Mouse (Mus musculus) kidney, embryonic 15.5 days (tissue): ENCODE measurements around the gene Cchcr1. TPM values are rescaled to one million over a fixed set of nuclear protein-coding genes. Genes with fewer than 3 reads are reported as not detected.

Source experiments
- ATAC-seq: fragments of 200-750 bp; cut with Nextera tagmentation; replicated peaks from 2 replicates; pipeline ENCODE4 v1.8.0; 2017; ENCODE audit warnings: moderate TSS enrichment; ENCODE audit not compliant: low FRiP score
- H3K27ac ChIP-seq: fragments of 300-500 bp; sonication (generic); 2 replicates; pipeline ENCODE4 v1.5.1; 2015; ENCODE audit warnings: mild to moderate bottlenecking, inconsistent platforms
- H3K27me3 ChIP-seq: fragments of 300-500 bp; sonication (generic); 2 replicates; pipeline ENCODE4 v1.6.1; 2015; ENCODE audit warnings: inconsistent platforms
- H3K36me3 ChIP-seq: fragments of 300-500 bp; sonication (generic); 2 replicates; pipeline ENCODE4 v1.6.1; 2015; ENCODE audit warnings: inconsistent platforms
- H3K4me1 ChIP-seq: fragments of 300-500 bp; sonication (generic); 2 replicates; pipeline ENCODE4 v1.6.1; 2015; ENCODE audit warnings: inconsistent platforms
- H3K4me2 ChIP-seq: fragments of 300-500 bp; sonication (generic); 2 replicates; pipeline ENCODE4 v1.6.1; 2015; ENCODE audit warnings: moderate library complexity, mild to moderate bottlenecking, inconsistent platforms
- H3K4me3 ChIP-seq: fragments of 300-500 bp; sonication (generic); replicated peaks from 2 replicates; pipeline ENCODE4 v1.5.1; 2015; ENCODE audit warnings: mild to moderate bottlenecking, inconsistent platforms
- H3K9ac ChIP-seq: fragments of 300-500 bp; sonication (generic); 2 replicates; pipeline ENCODE4 v1.6.1; 2015; ENCODE audit warnings: mild to moderate bottlenecking, inconsistent platforms
- H3K9me3 ChIP-seq: fragments of 300-500 bp; sonication (generic); replicated peaks from 2 replicates; pipeline ENCODE4 v1.6.1; 2016; ENCODE audit warnings: inconsistent platforms
- WGBS: fragments of 180-500 bp; shearing (Covaris S2); methylation state at CpG from one replicate; pipeline ENCODE4 v1.1.7; 2015; ENCODE audit warnings: mixed read lengths; 5-methylcytosine and 5-hydroxymethylcytosine counted together
- polyA plus RNA-seq: library from polyadenylated mRNA; unstranded; fragments of >200 nt; fragmentation: Nextera tagmentation; extraction: Ambion mirVana; gene quantifications from 2 replicates; pipeline ENCODE4 v1.2.1, GENCODE M21; 2015

Gene Cchcr1
- polyA plus RNA-seq, 1 experiment from 2014 or later = 21.7 TPM

- Histone ChIP-seq H3K27ac (no peak overlapping the region), H3K4me3 (no peak overlapping the region), H3K36me3 (no peaks in the 10 kb centered on the region), H3K27me3 (no peaks in the 10 kb centered on the region), H3K4me1 (peaks cover 4% of the 10 kb centered on the region; the same call in 1 of the 2 replicates), H3K9ac (no peak overlapping the region), H3K4me2 (no peak overlapping the region), H3K9me3 (no peaks in the 10 kb centered on the region)
- ATAC-seq = no peak
- WGBS = 59% methylated on average over 8 of the region's 8 CpGs
These were observed 41.3 kb downstream of the Cchcr1 start for GRCm38 (mm10) chr17:35558216-35558615.

DNA sequence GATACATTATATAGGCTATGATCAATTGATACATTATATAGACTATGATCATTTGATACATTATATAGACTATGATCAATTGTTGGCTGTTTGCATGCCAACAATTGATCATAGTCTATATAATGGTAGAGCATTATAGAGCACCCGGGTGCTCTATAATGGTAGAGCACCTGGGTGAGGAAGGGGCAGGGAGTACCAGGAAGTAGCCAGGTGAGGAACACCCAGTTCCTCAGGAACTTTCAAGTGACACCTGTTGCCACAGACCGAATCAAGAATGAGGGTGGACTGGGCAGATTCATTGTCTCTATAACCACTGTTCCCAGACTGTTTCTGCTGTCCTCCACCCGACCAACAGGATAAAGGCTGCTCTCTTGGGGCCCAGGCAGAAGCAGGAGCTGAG is 50.2 kb downstream of the Cchcr1 start, which contains the start of gene 2300002M23Rik:
Gene 2300002M23Rik (plus strand): TSS at position 301 of the 400 bp plus-strand sequence.
- no peaks in the 10 kb centered on the region for H3K36me3 ChIP-seq
- no peak within 1 kb of the TSS for H3K27ac ChIP-seq
- no peak within 1 kb of the TSS for H3K4me3 ChIP-seq
- peaks cover 37% of the 10 kb centered on the region for H3K27me3 ChIP-seq
- no peaks in the 10 kb centered on the region for H3K9me3 ChIP-seq
- peaks cover 9% of the 10 kb centered on the region for H3K4me1 ChIP-seq
- ATAC-seq = no peak
- no peak within 1 kb of the TSS for H3K4me2 ChIP-seq
- H3K9ac ChIP-seq = no peak within 1 kb of the TSS
- WGBS = 65% methylated on average over 3 of the region's 3 CpGs

DNA sequence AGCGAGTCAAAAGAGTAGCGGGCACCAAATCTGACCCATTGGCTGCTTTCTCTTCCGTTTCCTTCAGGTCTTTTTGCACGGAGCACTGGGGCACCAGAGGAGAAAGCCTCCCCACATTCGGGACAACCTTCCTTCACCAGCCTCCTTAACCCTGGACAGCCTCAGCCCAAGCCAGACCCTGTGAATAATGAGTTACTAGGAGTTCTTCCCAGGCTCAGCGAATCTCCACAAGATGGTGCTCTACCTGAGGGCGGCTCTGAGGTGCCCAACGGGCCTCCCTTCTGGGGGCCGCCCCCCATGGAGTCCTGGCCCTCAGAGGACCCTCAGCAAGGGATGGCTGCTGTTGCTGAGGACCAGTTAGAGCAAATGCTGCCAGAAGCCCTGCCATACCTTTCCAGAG is 50.9 kb downstream of the Cchcr1 start:
- H3K4me1 ChIP-seq = peaks cover 9% of the 10 kb centered on the region
- H3K27me3 ChIP-seq = peaks cover 37% of the 10 kb centered on the region
- H3K4me2 ChIP-seq = no peak overlapping the region
- H3K27ac ChIP-seq = no peak overlapping the region
- H3K9ac ChIP-seq = no peak overlapping the region
- H3K36me3 ChIP-seq = no peaks in the 10 kb centered on the region
- H3K9me3 ChIP-seq = no peaks in the 10 kb centered on the region
- H3K4me3 ChIP-seq = no peak overlapping the region
- 0 out of 2 replicates have a peak, but pooled peaks have one; percentile 22 for ATAC-seq
- 20% methylated on average over 9 of the region's 9 CpGs for WGBS

GRCm38 (mm10) chr17:35569091-35569944 is 52.4 kb downstream of the Cchcr1 start:
- ATAC-seq = peak; percentile 43; the same call in 1 of the 2 replicates

GRCm38 (mm10) chr17:35570836-35571235 is 53.9 kb downstream of the Cchcr1 start:
- H3K4me3 ChIP-seq = no peak overlapping the region
- no peaks in the 10 kb centered on the region for H3K36me3 ChIP-seq
- H3K9me3 ChIP-seq = no peaks in the 10 kb centered on the region
- WGBS = 76% methylated on average over 14 of the region's 14 CpGs
- peaks cover 13% of the 10 kb centered on the region for H3K4me1 ChIP-seq
- ATAC-seq = no peak
- H3K27me3 ChIP-seq = peaks cover 35% of the 10 kb centered on the region
- H3K9ac ChIP-seq = no peak overlapping the region
- no peak overlapping the region for H3K27ac ChIP-seq
- H3K4me2 ChIP-seq = no peak overlapping the region

More at GRCm38 (mm10) chr17:35569091-35569944, 52.4 kb downstream of the Cchcr1 start:
- Histone ChIP-seq H3K9me3 (no peaks in the 10 kb centered on the region), H3K36me3 (no peaks in the 10 kb centered on the region), H3K4me3 (peak overlapping the region; percentile 28), H3K27ac (no peak overlapping the region), H3K27me3 (peaks cover 37% of the 10 kb centered on the region), H3K4me2 (peak overlapping the region; percentile 57), H3K9ac (peak overlapping the region; percentile 29; the same call in 1 of the 2 replicates), H3K4me1 (peaks cover 9% of the 10 kb centered on the region)
- 5% methylated on average over 28 of the region's 28 CpGs for WGBS

DNA sequence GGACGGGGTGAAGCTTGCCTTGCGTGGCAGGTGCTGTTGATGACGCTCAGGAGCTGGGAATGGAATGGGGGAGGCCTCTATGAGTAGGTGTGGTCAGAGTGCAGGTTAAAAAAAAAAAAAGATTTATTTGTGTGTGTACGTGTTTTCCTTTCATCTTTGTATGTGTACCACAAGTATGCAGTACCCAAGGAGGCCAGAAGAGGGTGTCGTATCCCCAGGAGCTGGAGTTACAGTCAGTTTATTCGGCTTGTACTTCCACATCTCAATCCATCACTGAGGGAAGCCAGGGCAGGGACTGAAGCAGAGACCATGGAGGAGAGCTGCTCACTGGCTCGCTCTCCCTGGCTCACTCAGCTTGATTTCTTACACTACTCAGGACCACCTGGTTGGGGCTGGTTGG is 54.6 kb downstream of the Cchcr1 start:
- Histone ChIP-seq H3K36me3 (no peaks in the 10 kb centered on the region), H3K9ac (no peak overlapping the region), H3K27ac (no peak overlapping the region), H3K9me3 (no peaks in the 10 kb centered on the region), H3K27me3 (peaks cover 31% of the 10 kb centered on the region), H3K4me2 (no peak overlapping the region), H3K4me1 (peaks cover 13% of the 10 kb centered on the region), H3K4me3 (no peak overlapping the region)
- WGBS = 94% methylated on average over 7 of the region's 7 CpGs
- ATAC-seq = no peak

GRCm38 (mm10) chr17:35578211-35578610 is 61.3 kb downstream of the Cchcr1 start:
- 21% methylated on average over 6 of the region's 6 CpGs for whole genome bisulfite sequencing
- ATAC-seq = no peak
- no peaks in the 10 kb centered on the region for H3K9me3 ChIP-seq
- no peak overlapping the region for H3K4me3 ChIP-seq
- no peak overlapping the region for H3K9ac ChIP-seq
- peaks cover 3% of the 10 kb centered on the region; the same call in 1 of the 2 replicates for H3K4me1 ChIP-seq
- no peak overlapping the region for H3K27ac ChIP-seq
- no peak overlapping the region for H3K4me2 ChIP-seq
- no peaks in the 10 kb centered on the region for H3K27me3 ChIP-seq
- no peaks in the 10 kb centered on the region for H3K36me3 ChIP-seq

Other genes with a start within 250 kb of the Cchcr1 start
- gene H2-Q1, start 196.7 kb upstream of the Cchcr1 start, polyA plus RNA-seq = 0.13 TPM in 1 of 2 replicates, not detected in the other
- gene H2-Q2, start 174.9 kb upstream of the Cchcr1 start, polyA plus RNA-seq = 0.64 and 0.80 TPM in 2 replicates
- gene H2-Q4, start 137.5 kb upstream of the Cchcr1 start, polyA plus RNA-seq = 4.0 and 4.1 TPM in 2 replicates
- gene H2-Q6, start 92.2 kb upstream of the Cchcr1 start, polyA plus RNA-seq = 3.0 and 5.2 TPM in 2 replicates
- 12.7 and 13.9 TPM in 2 replicates for gene H2-Q7, start 77.9 kb upstream of the Cchcr1 start, polyA plus RNA-seq
- 2.0 and 4.7 TPM in 2 replicates for gene H2-Q10, start 47.0 kb upstream of the Cchcr1 start, polyA plus RNA-seq
- gene Pou5f1, start 11.1 kb upstream of the Cchcr1 start, polyA plus RNA-seq = 0.13 TPM in 1 of 2 replicates, not detected in the other
- 69.5 and 71.7 TPM in 2 replicates for gene Tcf19, start 276 bp upstream of the Cchcr1 start, polyA plus RNA-seq
- 0.94 and 1.5 TPM in 2 replicates for gene Psors1c2, start 16.1 kb downstream of the Cchcr1 start, polyA plus RNA-seq
- gene Cdsn, start 35.0 kb downstream of the Cchcr1 start, polyA plus RNA-seq = 0.23 TPM in 1 of 2 replicates, not detected in the other
- gene 2300002M23Rik, start 50.4 kb downstream of the Cchcr1 start, polyA plus RNA-seq = 0.13 TPM in 1 of 2 replicates, not detected in the other
- gene Sfta2, start 84.4 kb downstream of the Cchcr1 start, polyA plus RNA-seq = 1.8 and 2.9 TPM in 2 replicates
- gene Gm9573, start 109.5 kb downstream of the Cchcr1 start, polyA plus RNA-seq = not detected in 2 replicates
- gene Mucl3, start 126.6 kb downstream of the Cchcr1 start, polyA plus RNA-seq = 0.26 TPM in 2 replicates
- 15.9 and 18.8 TPM in 2 replicates for gene Vars2, start 150.5 kb downstream of the Cchcr1 start, polyA plus RNA-seq
- gene Gtf2h4, start 156.6 kb downstream of the Cchcr1 start, polyA plus RNA-seq = 48.5 and 49.9 TPM in 2 replicates
- 83.0 and 86.1 TPM in 2 replicates for gene Ddr1, start 187.5 kb downstream of the Cchcr1 start, polyA plus RNA-seq